Mouse (Mus musculus): ENCODE data around the gene Lim2.
"Not testable (repeated sequence)": the region's sequence is repeated elsewhere in the genome, so short reads cannot be mapped to it uniquely, and the experiment has no call there.

The Lim2 gene

DNA sequence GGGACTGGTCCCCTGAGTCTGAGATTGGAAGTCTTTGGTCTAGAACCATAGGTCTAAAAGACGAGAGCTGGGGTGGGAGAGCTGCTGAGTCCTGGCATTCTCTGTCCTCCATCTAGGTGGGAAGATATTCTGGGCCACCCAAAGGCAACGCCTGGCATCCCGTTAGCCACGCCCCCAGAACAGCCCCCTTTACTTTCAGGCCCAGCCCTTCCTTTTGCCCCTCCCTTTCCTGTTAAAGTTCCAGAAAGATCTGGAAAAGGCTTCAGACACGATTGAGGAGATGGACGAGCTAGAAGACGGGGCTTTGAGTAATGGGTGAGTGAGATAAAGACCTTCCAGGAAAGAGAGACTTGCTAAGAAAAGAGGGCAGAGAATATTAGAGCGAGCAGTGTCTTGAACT lies at the start of gene Lim2:
Gene Lim2, plus strand, starts transcription at position 265 of the 400 bp plus-strand sequence.
- in situ Hi-C loops (cut with MboI; ENCODE audit: low sequenced_read_pairs) = no loop called here

DNA sequence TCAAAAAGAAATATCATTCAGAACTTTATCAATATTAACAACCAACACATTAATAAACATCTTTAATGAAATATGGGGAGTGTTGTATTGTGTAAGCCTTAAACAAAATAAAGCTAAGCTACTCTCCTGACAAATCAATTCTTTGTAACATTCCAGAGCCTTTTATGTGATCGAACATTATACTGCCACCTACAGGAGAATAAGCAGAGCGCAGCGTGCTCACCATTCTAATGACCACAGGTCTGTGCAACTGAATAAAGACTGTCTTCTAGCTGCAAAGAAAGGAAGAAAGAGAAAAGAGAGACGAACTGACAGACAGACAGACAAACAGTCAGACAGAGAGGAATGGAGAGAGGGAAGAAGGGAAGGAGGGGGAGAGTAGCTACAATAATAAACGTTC lies 49.2 kb upstream of the Lim2 start:
- in situ Hi-C loops (cut with MboI; ENCODE audit: low sequenced_read_pairs) = loop anchor here (10.0 kb wide), 1 partner anchor 57 kb away; the partner anchor contains the start of gene Nkg7

DNA sequence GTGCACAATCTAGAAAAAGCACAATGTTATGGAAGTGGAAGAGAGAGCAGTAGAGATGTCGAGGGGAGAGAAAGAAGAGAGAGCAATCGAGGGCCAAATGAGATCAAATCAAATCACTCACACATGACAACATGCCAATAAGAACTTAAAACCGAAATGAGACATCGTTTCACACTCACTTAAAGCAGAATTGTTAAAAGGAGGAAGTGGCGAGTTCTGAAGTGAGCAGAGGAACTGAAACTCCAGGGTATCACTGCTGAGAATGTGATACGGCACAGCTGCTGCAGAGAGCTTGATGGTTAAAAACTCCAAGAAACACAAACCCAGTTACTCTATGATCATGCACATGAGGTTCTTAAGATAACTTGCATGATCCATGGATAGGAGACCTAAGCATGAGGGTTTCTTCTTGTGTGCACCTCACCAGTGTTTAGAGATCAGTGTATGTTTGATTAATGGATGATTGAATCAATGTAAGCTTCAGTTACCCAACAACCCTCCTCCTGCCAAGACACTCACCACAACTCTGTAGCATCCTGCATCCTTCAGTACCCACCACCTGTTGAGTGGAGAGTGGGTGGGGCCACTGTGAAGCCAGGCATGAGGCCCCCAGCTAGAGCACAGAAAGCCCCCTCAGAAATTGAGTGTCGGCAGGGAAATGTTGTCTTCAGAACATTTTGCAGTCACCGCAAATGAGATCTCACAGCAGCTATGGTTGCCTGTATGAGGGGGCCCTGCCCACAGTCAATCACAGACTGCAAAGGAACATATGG lies 34.9 kb upstream of the Lim2 start:
- in situ Hi-C loops (cut with MboI; ENCODE audit: low sequenced_read_pairs) = no loop called here

DNA sequence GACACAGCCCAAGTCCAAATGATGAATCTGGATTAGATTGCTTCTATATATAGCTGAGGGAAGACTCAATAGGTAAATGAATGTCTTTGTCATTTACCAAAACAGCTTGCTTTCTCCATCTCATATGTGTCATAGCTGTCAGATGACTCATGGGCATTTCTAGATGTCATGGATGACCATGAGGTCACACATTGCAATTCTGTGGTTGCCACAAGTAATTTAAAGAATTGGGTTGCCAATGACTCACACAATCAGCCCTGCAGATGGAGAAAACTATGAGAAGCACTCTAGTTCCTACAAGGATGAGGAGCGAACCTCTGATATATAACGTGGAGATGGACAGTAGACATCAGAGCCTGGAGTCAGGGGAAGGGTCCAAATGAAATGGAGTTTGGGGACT lies 28.0 kb upstream of the Lim2 start:
- in situ Hi-C loops (cut with MboI; ENCODE audit: low sequenced_read_pairs) = no loop called here

GRCm38 (mm10) chr7:43402718-43403117 lies 24.8 kb upstream of the Lim2 start:
- in situ Hi-C loops (cut with MboI; ENCODE audit: low sequenced_read_pairs) = no loop called here

DNA sequence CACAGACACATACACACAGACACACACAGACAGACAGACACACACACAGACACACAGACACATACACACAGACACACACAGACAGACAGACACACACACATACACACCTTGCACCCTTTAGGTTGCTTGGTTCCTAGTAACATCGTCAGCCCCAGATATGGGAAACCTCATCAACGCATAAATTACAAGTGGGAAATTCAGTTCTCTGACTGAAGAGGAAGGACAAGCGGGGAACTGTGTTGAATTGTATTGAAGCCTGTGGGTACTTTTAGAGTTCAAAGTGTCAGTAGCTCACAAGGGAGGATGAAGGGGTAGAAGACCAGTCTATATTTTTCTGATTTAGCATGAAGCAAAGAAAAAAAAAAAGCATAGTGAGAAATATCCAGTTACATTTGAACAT lies 19.9 kb upstream of the Lim2 start:
- in situ Hi-C loops (cut with MboI; ENCODE audit: low sequenced_read_pairs) = no loop called here

DNA sequence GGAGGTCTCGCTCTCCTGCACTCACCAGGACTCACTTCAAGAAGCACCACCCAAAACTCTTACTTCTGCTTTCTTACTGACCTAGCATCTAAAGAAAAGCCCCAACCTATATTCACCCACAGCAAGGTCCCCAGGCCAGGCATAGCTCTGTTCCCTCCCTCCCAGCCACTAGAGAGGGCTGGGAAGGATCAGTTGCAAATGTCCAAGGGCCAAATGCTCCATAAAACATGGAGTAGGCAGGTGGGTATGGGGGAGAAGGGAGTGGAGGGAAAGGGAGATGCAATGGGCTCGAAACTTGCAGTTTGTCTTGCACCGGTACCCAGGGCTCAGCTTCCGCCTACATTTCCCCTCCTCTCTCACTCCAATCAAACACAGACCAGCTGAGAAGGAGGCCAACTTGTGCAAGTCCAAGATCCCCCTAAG lies 19.3 kb upstream of the Lim2 start, which contains the start of gene Siglecg:
Gene Siglecg, plus strand, starts transcription at position 74 of the 423 bp plus-strand sequence.
- in situ Hi-C loops (cut with MboI; ENCODE audit: low sequenced_read_pairs) = no loop called here

DNA sequence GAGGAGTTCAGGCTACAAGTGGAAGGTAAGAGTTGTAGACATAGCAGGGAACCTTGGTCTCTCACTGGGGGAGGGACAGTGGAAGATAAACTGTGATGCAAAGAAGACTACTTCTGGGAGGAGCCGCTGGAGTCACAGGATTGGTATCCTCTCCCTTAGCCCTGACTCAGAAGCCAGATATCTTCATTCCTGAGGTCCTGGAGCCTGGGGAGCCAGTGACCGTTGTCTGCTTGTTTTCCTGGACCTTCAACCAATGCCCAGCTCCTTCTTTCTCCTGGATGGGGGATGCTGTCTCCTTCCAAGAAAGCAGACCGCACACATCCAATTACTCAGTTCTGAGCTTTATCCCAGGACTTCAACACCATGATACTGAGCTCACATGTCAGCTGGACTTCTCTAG lies 18.4 kb upstream of the Lim2 start:
- in situ Hi-C loops (cut with MboI; ENCODE audit: low sequenced_read_pairs) = no loop called here

- in situ Hi-C loops (cut with MboI; ENCODE audit: low sequenced_read_pairs) = not testable (repeated sequence)
Observed at GRCm38 (mm10) chr7:43411724-43412123, 15.7 kb upstream of the Lim2 start.

GRCm38 (mm10) chr7:43417298-43417697 lies 10.2 kb upstream of the Lim2 start:
- in situ Hi-C loops (cut with MboI; ENCODE audit: low sequenced_read_pairs) = no loop called here

DNA sequence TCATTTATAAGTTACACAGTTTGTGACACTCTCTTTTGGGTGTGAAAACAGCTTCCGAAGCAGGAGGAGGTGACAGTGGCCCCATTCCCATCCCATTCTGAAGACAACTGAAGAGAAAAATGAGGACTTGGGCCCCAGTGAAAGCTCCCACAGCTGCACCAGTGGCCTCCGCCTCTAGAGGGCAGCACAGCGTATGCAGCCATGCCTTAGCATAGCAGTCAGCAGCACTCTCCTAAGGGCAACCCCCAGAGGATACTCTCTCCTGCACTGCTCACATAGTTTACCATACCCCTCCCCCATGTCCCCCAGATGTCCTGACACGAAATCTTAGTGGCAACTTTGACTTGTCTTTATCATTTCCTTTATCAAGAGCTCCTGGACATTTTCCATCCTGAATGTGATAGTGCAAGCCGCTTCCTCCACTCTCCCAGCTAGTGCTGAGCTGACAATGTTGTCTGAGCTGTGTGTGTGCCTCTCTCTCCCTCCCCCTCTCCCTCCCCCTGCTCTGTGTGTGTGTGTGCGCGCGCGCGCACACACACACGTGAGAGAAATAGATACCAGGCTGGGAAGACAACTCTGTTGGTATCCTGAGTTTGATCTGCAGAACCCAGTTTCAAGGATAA lies 4.4 kb upstream of the Lim2 start:
- in situ Hi-C loops (cut with MboI; ENCODE audit: low sequenced_read_pairs) = no loop called here

GRCm38 (mm10) chr7:43423991-43424625 lies 3.4 kb upstream of the Lim2 start:
- in situ Hi-C loops (cut with MboI; ENCODE audit: low sequenced_read_pairs) = no loop called here

DNA sequence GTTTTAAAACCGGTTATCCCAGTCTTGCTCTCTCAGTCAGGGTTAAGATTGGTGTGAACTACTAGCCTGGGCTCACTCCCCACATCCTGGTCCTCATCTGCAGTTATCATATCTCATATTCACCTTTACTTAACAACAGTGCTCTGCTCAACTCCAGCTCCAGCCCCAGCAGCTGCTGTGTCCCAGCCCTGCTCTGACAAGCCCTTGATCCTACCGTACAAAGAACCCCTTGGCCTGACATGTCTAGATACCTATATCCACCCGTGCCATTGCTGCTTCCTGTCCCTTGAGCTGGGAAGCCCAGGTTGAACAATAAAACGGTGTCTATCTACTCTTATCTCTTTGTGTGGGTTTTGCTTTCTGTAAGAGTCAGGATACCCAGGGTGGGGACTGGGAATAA lies 2.0 kb downstream of the Lim2 start:
- in situ Hi-C loops (cut with MboI; ENCODE audit: low sequenced_read_pairs) = no loop called here

- in situ Hi-C loops (cut with MboI; ENCODE audit: low sequenced_read_pairs) = loop anchor here (10.0 kb wide), 1 partner anchor 58 kb away; no protein-coding TSS in a partner anchor
Observed at GRCm38 (mm10) chr7:43432891-43433290, 5.4 kb downstream of the Lim2 start.

DNA sequence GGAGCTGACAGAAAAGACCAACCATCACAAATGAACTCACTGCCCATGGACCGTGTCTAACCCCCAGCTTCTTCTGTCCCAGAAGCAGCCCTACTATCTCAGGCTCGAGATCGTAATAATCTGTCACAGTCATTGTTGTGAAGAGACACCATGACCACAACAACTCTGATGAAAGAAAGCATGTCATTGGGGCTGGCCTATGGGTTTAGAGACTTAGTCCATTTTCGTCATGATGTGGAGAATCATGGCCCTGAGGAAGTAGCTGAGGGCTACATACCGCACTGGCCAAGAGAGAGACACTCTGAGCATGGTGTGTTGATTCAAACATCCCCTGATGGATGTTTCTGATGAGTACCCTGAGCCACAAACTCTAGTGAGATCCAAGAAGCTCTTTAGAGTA lies 7.2 kb downstream of the Lim2 start:
- in situ Hi-C loops (cut with MboI; ENCODE audit: low sequenced_read_pairs) = loop anchor here (10.0 kb wide), 1 partner anchor 60 kb away; no protein-coding TSS in a partner anchor

DNA sequence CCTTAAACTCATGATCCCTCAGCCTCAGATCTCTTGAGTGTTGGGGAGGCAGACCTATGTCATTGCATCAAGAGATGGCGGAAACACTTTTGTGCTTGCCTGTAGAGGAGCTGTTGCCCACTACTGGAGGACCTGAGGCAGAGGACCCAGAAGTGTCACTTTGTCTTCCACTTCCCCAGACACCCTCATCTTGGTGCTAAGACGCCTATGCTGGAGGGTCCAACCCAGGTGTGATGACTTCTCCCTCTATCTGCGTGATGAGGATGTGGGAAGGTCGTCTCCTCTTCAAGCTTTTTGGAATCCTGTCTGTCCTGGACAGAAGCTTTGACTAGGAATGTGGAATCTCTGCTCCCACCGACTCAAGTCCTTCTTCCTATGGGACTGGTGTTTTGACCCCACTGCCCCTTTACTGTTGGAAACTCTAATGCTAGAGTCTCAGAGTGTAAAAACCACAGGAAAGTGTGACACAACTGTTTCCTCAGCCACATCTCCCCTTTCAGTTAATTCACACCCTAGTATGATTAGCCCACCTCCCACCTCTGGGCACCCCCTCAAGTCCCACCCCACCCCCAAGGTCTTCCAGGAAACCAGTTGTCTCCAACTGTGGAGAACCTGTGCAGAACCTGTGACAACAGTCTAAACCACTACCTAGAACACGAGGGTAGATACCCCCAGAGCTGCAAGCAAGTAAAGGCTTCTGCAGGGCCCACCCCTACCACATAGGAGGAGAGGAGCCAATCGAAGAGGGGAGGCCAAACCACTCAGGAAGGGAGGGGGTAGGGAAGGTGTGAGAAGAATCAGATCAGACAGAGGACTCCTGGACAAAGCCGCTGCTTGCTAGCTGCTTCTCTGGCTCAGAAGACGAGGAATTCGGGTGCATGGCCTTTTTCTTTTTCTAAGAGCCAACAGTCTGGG lies 9.1 kb downstream of the Lim2 start, which contains the start of gene Nkg7:
Gene Nkg7, plus strand, starts transcription at position 733 of the 915 bp plus-strand sequence.
- in situ Hi-C loops (cut with MboI; ENCODE audit: low sequenced_read_pairs) = loop anchor here (10.0 kb wide), 1 partner anchor 62 kb away; no protein-coding TSS in a partner anchor

DNA sequence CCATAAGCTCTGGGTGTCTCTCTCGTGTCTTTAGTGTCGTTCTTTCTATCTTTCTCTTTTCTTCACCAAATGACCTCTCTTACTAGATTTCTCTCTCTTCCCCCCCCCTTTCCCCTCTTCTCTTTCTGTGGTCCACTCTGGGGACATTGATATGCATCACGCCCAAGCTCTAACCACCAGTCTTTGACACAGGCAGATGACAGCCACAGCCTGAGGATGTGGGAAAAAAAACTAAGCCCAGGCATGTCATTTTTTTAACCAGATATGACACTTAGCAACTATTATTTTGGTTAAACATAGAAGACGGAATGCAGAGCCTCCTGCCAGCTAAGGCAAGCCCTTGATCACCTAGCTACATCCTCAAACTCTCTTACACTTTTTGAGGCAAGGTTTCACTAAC lies 11.1 kb downstream of the Lim2 start:
- in situ Hi-C loops (cut with MboI; ENCODE audit: low sequenced_read_pairs) = loop anchor here (10.0 kb wide), 1 partner anchor 64 kb away; no protein-coding TSS in a partner anchor

- in situ Hi-C loops (cut with MboI; ENCODE audit: low sequenced_read_pairs) = no loop called here
Observed at GRCm38 (mm10) chr7:43440482-43440881, 13.0 kb downstream of the Lim2 start, which contains the start of gene Cldnd2. Gene Cldnd2 (plus strand): TSS chr7:43440782.

GRCm38 (mm10) chr7:43441071-43441470 lies 13.6 kb downstream of the Lim2 start:
- in situ Hi-C loops (cut with MboI; ENCODE audit: low sequenced_read_pairs) = no loop called here

GRCm38 (mm10) chr7:43442684-43443083 lies 15.2 kb downstream of the Lim2 start:
- in situ Hi-C loops (cut with MboI; ENCODE audit: low sequenced_read_pairs) = no loop called here
